Mouse (Mus musculus): ENCODE measurements around the gene Tmem215. TPM values are rescaled to one million over a fixed set of nuclear protein-coding genes. Genes with fewer than 3 reads are reported as not detected.

Tmem215 gene
- total and polyA plus RNA-seq, 3 experiments = not detected

- Histone ChIP-seq H3K4me3 (ENCODE audit: control insufficient read depth in 1 of 2, insufficient read depth in 1 of 2, low read depth in 2 of 2, low read length in 2 of 2) (no peak overlapping the region), H3K79me2 (ENCODE audit: control insufficient read depth, insufficient read depth, low read length, poor library complexity) (no peaks in the 10 kb centered on the region), H3K4me1 (ENCODE audit: control insufficient read depth in 1 of 2, insufficient read depth in 2 of 2, low read length in 2 of 2) (no peaks in the 10 kb centered on the region), H3K36me3 (ENCODE audit: control insufficient read depth in 1 of 2, insufficient read depth in 2 of 2, low read length in 2 of 2) (no peaks in the 10 kb centered on the region), H3K27me3 (ENCODE audit: control insufficient read depth in 1 of 2, insufficient read depth in 2 of 2, low read length in 2 of 2) (peaks cover 0 to 2% of the 10 kb centered on the region in 2 experiments; a peak in 3 of 4 replicates), H3K9ac (ENCODE audit: control insufficient read depth, low read depth, low read length, poor library complexity, severe bottlenecking) (no peak overlapping the region), H3K27ac (ENCODE audit: control insufficient read depth, low read depth, low read length) (no peak overlapping the region), H3K9me3 (replicated peaks; ENCODE audit: insufficient read depth, low read length) (no peaks in the 10 kb centered on the region)
- no peak for DNase-seq (ENCODE audit: low read depth, low spot score)
- TF ChIP-seq MAFK (IDR thresholded peaks at IDR 0.05; ENCODE audit: borderline replicate concordance, low read depth, low read length) = no peak
- no peak for TF ChIP-seq NELFE (IDR thresholded peaks at IDR 0.05; ENCODE audit: low read depth, low read length)
- TF ChIP-seq GATA1 (IDR thresholded peaks at IDR 0.05; ENCODE audit: low read depth, low read length) = no peak
- TF ChIP-seq MXI1 (IDR thresholded peaks at IDR 0.05; ENCODE audit: low read depth, low read length) = no peak
- no peak for TF ChIP-seq MYB (IDR thresholded peaks at IDR 0.05; ENCODE audit: low read depth, low read length)
- TF ChIP-seq GABPA (IDR thresholded peaks at IDR 0.05; ENCODE audit: low read depth, low read length) = no peak
- TF ChIP-seq ETS1 (IDR thresholded peaks at IDR 0.05; ENCODE audit: low read depth, low read length) = no peak
- TF ChIP-seq MAZ (IDR thresholded peaks at IDR 0.05; ENCODE audit: low read depth, low read length) = no peak
- TF ChIP-seq USF1 (IDR thresholded peaks at IDR 0.05; ENCODE audit: low read depth, low read length) = no peak
- TF ChIP-seq CHD2 (IDR thresholded peaks at IDR 0.05; ENCODE audit: low read length) = no peak
- no peak for TF ChIP-seq ZMIZ1 (IDR thresholded peaks at IDR 0.05; ENCODE audit: low read depth, low read length)
- TF ChIP-seq RAD21 (IDR thresholded peaks at IDR 0.05; ENCODE audit: low read depth, low read length) = no peak
- TF ChIP-seq POLR2AphosphoS5 (IDR thresholded peaks at IDR 0.05; ENCODE audit: borderline replicate concordance, low read depth, low read length) = no peak
- TF ChIP-seq UBTF (IDR thresholded peaks at IDR 0.05; ENCODE audit: borderline replicate concordance, insufficient read depth, low read depth, low read length) = no peak
- no peak for TF ChIP-seq TCF12 (IDR thresholded peaks at IDR 0.05; ENCODE audit: low read depth, low read length)
- no peak for TF ChIP-seq MAX (IDR thresholded peaks at IDR 0.05; ENCODE audit: low read length)
These were observed 24.8 kb downstream of the Tmem215 start for GRCm38 (mm10) chr4:40496828-40497227.

GRCm38 (mm10) chr4:40499812-40500591 is 28.0 kb downstream of the Tmem215 start:
- Histone ChIP-seq H3K4me3 (ENCODE audit: control insufficient read depth in 1 of 2, insufficient read depth in 1 of 2, low read depth in 2 of 2, low read length in 2 of 2) (no peak overlapping the region), H3K9me3 (replicated peaks; ENCODE audit: insufficient read depth, low read length) (no peaks in the 10 kb centered on the region), H3K4me1 (ENCODE audit: control insufficient read depth in 1 of 2, insufficient read depth in 2 of 2, low read length in 2 of 2) (no peaks in the 10 kb centered on the region), H3K36me3 (ENCODE audit: control insufficient read depth in 1 of 2, insufficient read depth in 2 of 2, low read length in 2 of 2) (no peaks in the 10 kb centered on the region), H3K79me2 (ENCODE audit: control insufficient read depth, insufficient read depth, low read length, poor library complexity) (no peaks in the 10 kb centered on the region), H3K27me3 (ENCODE audit: control insufficient read depth in 1 of 2, insufficient read depth in 2 of 2, low read length in 2 of 2) (peaks cover 0 to 1% of the 10 kb centered on the region in 2 experiments; a peak in 2 of 4 replicates), H3K9ac (ENCODE audit: control insufficient read depth, low read depth, low read length, poor library complexity, severe bottlenecking) (no peak overlapping the region), H3K27ac (ENCODE audit: control insufficient read depth, low read depth, low read length) (no peak overlapping the region)
- no peak for TF ChIP-seq POLR2A (IDR thresholded peaks at IDR 0.05; ENCODE audit: control insufficient read depth in 1 of 2, insufficient read depth in 1 of 2, low read depth in 1 of 2, low read length in 2 of 2, poor library complexity in 1 of 2)
- no peak for DNase-seq (ENCODE audit: low read depth, low spot score)
